Mouse (Mus musculus): ENCODE data around the gene Sp9. TPM values are rescaled to one million over a fixed set of nuclear protein-coding genes. Genes with fewer than 3 reads are reported as not detected.
A peak's percentile ranks its signal among the peaks of the same experiment; 100 is the strongest.

Sp9 gene
- polyA plus RNA-seq, 1 experiment from 2014 or later = 1.6 TPM

DNA sequence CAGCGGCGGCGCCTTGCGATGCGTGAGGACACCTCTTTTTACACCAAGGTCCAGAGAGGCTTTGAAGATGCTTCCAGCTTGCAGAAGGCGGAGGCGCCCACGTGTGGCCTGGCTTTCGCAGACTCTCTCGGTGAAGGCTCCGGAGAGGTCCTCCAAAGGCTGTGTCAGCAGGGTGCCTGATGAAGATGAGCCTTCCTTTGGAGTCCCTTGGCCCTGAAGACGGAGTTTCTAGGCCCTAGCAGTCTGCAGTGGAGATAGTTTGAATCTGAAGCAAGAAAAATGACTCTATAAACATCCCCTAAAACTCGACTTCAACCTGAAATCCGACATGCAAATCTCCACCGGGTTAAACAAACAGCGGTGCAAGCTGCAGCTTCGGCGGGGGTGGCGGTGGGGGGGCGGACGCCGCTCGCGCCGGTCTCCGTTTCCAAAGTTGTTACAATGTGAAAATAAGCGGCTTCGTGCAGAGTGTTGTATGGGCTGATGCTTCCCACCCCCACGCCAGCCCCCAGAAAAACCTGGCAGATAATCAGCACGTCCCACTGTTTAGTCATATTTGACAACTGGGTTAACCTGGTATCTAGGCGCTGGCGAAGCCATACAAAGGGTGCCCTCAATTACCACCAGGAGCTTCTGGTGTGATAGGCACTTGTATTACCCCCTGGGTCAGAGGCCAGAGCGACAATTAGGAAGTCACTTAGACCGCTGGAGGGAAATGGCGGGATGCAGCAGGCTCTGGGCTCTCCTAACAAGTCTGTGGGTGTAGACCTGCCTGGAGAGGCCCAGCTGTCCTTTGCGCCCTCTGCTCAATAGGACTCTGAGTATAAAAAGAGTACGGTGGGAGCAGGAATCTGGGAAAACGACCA is 899 bp upstream of the Sp9 start:
- DNase-seq (ENCODE audit: low spot score) = peak; percentile 38
- no peaks in the 10 kb centered on the region for H3K9me3 ChIP-seq (replicated peaks; ENCODE audit: control insufficient read depth, low read length)
- no peak for ATAC-seq (replicated peaks; ENCODE audit: insufficient number of reproducible peaks, low FRiP score, low TSS enrichment, low read depth)
- no peak overlapping the region for H3K27ac ChIP-seq (replicated peaks; ENCODE audit: low read depth, low read length)
- 0 out of 2 replicates have a peak overlapping the region, but pooled peaks have one; percentile 17 for H3K4me3 ChIP-seq (ENCODE audit: low read depth, low read length)
- H3K4me2 ChIP-seq (ENCODE audit: low read depth, low read length) = peak overlapping the region; percentile 4
- under 1% methylated on average over 38 of the region's 38 CpGs for WGBS
- no peak overlapping the region for H3K9ac ChIP-seq (replicated peaks; ENCODE audit: low read length)
- peaks cover 62% of the 10 kb centered on the region for H3K27me3 ChIP-seq (ENCODE audit: control insufficient read depth, insufficient read depth, low read length)
- no peaks in the 10 kb centered on the region for H3K36me3 ChIP-seq (replicated peaks; ENCODE audit: control insufficient read depth, insufficient read depth, low read depth, low read length)
- H3K4me1 ChIP-seq (ENCODE audit: control insufficient read depth, insufficient read depth, low read length) = peaks cover 8% of the 10 kb centered on the region; the same call in 1 of the 2 replicates

DNA sequence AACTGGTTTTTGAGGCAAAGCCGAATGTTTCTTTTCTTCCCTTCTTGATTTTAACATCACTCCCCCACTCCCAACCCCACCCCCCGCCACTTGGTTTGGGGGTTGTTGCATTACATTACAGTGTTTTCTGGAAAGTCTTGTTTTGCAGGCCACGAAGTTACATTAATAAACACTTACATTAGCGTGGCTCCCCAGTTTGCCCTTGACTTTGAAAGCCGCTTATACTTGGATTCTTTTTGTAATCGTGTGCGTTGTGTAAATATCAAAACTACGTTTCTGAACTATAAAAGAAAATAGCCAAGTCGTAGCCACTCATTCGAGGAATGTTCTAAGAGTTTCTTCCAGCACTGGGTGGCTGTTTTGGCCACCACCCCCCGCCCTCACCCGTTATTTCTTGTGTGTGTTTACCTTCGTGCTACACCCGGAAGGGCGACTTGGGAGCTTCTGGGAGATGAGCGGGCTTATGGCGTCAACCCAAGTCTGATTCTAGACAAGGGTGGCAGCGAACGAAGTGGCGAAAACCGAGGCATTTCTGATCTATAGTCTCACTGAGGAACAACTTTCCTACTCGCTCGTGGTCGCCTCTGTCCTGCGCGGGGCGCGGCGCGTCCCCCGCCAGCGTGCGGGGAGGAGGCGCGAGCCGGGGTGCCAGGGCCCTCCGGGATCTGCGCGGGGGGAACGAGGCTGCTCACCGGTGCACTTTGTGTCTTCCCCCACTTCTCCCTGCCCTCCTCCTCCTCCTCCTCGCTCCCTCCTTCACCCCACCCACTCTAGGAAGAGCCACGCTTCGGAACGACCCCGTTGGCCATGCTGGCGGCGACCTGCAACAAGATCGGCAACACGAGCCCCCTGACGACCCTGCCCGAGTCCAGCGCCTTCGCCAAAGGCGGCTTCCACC is 875 bp downstream of the Sp9 start:
- Histone ChIP-seq H3K4me3 (ENCODE audit: low read depth, low read length) (peak overlapping the region; percentile 34), H3K9me3 (replicated peaks; ENCODE audit: control insufficient read depth, low read length) (no peaks in the 10 kb centered on the region), H3K4me1 (ENCODE audit: control insufficient read depth, insufficient read depth, low read length) (peaks cover 9% of the 10 kb centered on the region), H3K4me2 (ENCODE audit: low read depth, low read length) (peak overlapping the region; percentile 67), H3K27me3 (ENCODE audit: control insufficient read depth, insufficient read depth, low read length) (peaks cover 59% of the 10 kb centered on the region), H3K9ac (replicated peaks; ENCODE audit: low read length) (peak overlapping the region; percentile 41; the same call in 1 of the 2 replicates), H3K36me3 (replicated peaks; ENCODE audit: control insufficient read depth, insufficient read depth, low read depth, low read length) (no peaks in the 10 kb centered on the region), H3K27ac (replicated peaks; ENCODE audit: low read depth, low read length) (no peak overlapping the region)
- WGBS = under 1% methylated on average over 55 of the region's 55 CpGs
- peak; percentile 44 for DNase-seq (ENCODE audit: low spot score)
- no peak for ATAC-seq (replicated peaks; ENCODE audit: insufficient number of reproducible peaks, low FRiP score, low TSS enrichment, low read depth)

DNA sequence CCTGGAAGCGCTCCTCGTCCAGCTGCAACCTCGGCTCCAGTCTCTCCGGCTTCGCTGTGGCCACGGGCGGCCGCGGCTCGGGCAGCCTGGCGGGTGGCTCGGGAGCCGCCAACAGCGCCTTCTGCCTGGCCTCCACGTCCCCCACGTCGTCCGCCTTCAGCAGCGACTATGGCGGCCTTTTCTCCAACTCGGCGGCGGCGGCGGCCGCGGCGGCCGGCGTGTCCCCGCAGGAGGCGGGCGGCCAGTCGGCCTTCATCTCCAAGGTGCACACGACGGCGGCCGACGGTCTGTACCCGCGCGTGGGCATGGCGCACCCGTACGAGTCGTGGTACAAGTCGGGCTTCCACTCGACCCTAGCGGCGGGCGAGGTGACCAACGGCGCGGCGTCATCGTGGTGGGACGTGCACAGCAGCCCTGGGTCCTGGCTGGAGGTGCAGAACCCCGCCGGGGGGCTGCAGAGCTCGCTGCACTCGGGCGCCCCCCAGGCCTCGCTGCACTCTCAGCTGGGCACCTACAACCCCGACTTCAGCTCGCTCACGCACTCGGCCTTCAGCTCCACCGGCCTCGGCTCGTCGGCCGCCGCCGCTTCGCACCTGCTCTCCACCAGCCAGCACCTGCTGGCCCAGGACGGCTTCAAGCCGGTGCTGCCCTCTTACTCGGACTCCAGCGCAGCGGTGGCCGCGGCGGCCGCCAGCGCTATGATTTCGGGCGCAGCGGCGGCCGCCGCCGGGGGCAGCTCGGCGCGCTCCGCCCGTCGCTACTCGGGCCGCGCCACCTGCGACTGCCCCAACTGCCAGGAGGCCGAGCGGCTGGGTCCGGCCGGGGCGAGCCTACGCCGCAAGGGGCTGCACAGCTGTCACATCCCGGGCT is 1.8 kb downstream of the Sp9 start:
- Histone ChIP-seq H3K4me1 (ENCODE audit: control insufficient read depth, insufficient read depth, low read length) (peaks cover 9% of the 10 kb centered on the region), H3K36me3 (replicated peaks; ENCODE audit: control insufficient read depth, insufficient read depth, low read depth, low read length) (no peaks in the 10 kb centered on the region), H3K27ac (replicated peaks; ENCODE audit: low read depth, low read length) (no peak overlapping the region; the same call in 1 of the 2 replicates), H3K4me3 (ENCODE audit: low read depth, low read length) (peak overlapping the region; percentile 34), H3K4me2 (ENCODE audit: low read depth, low read length) (peak overlapping the region; percentile 67), H3K27me3 (ENCODE audit: control insufficient read depth, insufficient read depth, low read length) (peaks cover 58% of the 10 kb centered on the region), H3K9me3 (replicated peaks; ENCODE audit: control insufficient read depth, low read length) (no peaks in the 10 kb centered on the region), H3K9ac (replicated peaks; ENCODE audit: low read length) (peak overlapping the region; percentile 41)
- ATAC-seq (replicated peaks; ENCODE audit: insufficient number of reproducible peaks, low FRiP score, low TSS enrichment, low read depth) = peak; percentile 27; the same call in 1 of the 2 replicates
- DNase-seq (ENCODE audit: low spot score) = peak; percentile 34
- under 1% methylated on average over 110 of the region's 110 CpGs for WGBS

DNA sequence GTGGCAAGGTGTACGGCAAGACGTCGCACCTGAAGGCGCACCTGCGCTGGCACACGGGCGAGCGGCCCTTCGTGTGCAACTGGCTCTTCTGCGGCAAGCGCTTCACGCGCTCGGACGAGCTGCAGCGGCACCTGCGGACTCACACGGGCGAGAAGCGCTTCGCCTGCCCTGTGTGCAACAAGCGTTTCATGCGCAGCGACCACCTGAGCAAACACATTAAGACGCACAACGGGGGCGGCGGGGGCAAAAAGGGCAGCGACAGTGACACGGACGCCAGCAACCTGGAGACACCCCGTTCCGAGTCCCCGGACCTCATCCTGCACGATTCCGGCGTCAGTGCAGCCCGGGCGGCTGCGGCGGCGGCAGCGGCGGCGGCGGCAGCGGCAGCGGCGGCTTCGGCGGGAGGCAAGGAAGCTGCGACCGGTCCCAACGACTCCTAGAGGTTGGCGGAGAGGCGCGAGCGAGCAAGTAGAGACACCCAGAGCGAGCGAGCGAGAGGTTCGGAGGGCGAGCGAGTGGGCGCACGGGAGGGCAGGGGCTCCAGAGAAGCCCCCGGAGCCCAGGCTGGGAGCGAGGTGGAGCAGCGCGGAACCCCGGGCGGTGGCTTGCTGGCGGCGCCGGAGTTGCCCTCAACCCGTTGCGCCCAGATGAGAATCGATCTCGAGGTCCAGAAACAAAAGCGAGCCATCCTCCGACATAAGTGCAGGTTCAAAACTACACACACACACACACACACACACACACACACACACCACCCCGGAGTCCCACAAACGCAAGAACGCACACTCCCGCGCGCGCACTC is 2.6 kb downstream of the Sp9 start:
- H3K4me1 ChIP-seq (ENCODE audit: control insufficient read depth, insufficient read depth, low read length) = peaks cover 9% of the 10 kb centered on the region
- peaks cover 64% of the 10 kb centered on the region for H3K27me3 ChIP-seq (ENCODE audit: control insufficient read depth, insufficient read depth, low read length)
- no peaks in the 10 kb centered on the region for H3K36me3 ChIP-seq (replicated peaks; ENCODE audit: control insufficient read depth, insufficient read depth, low read depth, low read length)
- WGBS = 0% methylated on average over 88 of the region's 88 CpGs
- DNase-seq (ENCODE audit: low spot score) (peak; percentile 54), ATAC-seq (replicated peaks; ENCODE audit: insufficient number of reproducible peaks, low FRiP score, low TSS enrichment, low read depth) (no peak)
- no peaks in the 10 kb centered on the region for H3K9me3 ChIP-seq (replicated peaks; ENCODE audit: control insufficient read depth, low read length)
- peak overlapping the region; percentile 34 for H3K4me3 ChIP-seq (ENCODE audit: low read depth, low read length)
- peak overlapping the region; percentile 41 for H3K9ac ChIP-seq (replicated peaks; ENCODE audit: low read length)
- peak overlapping the region; percentile 4; the same call in 1 of the 2 replicates for H3K27ac ChIP-seq (replicated peaks; ENCODE audit: low read depth, low read length)
- peak overlapping the region; percentile 67 for H3K4me2 ChIP-seq (ENCODE audit: low read depth, low read length)

DNA sequence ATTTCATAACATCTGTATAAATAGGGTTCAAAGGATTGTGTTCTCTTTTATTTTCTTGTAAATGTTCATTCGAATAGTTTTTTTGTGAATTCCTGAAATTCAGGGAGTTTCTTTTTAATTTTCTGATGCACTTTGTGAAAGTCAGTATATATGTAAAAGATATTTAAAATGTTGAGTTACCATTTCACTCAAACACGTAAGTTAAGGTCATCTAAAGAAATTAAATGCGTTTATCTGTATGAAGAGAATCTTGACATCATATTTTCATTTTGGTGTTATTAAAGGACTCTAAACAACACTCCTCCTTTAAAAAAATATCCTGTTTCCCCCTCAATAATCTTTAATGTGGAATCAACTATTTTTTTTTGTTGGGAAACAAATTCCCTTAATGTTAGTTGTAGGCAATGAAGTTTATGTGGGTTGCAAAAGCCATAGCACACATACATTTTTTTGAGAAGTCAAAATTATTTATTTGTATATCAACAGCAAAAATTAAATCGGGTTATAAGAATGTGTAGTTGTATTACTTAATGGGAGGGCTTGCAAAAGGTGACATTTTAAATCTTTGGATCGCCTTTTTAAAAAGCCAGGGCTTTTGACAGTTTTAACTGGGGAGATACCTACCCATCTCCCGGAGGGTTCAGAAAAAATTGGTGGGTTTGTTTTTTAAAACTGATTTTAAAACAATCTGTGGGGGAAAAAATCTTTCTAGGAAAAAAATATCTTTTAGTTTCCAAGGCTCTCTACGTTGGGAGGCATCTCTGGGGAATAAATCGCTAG is 3.7 kb downstream of the Sp9 start:
- Histone ChIP-seq H3K4me1 (ENCODE audit: control insufficient read depth, insufficient read depth, low read length) (peaks cover 10% of the 10 kb centered on the region), H3K27me3 (ENCODE audit: control insufficient read depth, insufficient read depth, low read length) (peaks cover 65% of the 10 kb centered on the region), H3K9ac (replicated peaks; ENCODE audit: low read length) (no peak overlapping the region), H3K27ac (replicated peaks; ENCODE audit: low read depth, low read length) (no peak overlapping the region), H3K9me3 (replicated peaks; ENCODE audit: control insufficient read depth, low read length) (no peaks in the 10 kb centered on the region), H3K4me2 (ENCODE audit: low read depth, low read length) (no peak overlapping the region), H3K4me3 (ENCODE audit: low read depth, low read length) (no peak overlapping the region), H3K36me3 (replicated peaks; ENCODE audit: control insufficient read depth, insufficient read depth, low read depth, low read length) (no peaks in the 10 kb centered on the region)
- peak; percentile 26 for DNase-seq (ENCODE audit: low spot score)
- WGBS = 11% methylated on average over 8 of the region's 8 CpGs
- ATAC-seq (replicated peaks; ENCODE audit: insufficient number of reproducible peaks, low FRiP score, low TSS enrichment, low read depth) = no peak

DNA sequence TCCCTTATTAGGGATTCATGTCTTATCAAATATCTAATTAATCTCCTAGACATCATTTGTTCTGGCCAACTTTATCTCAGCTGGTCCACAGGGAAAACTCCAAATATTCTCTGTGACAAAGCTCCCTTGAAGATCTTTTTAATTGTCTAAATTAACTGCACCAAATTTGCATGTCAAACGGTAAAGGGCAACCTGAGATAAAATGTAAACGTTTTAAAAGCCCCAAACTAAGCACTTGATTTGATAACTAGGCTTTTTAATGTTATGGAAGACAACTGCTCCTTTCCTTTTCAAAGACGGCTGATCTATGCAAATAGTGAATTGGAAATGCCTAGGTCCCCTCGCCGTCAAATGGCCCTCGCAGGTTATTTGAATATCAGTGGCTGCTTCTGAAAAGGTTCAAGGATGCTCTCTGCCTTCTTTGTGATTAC is 4.4 kb downstream of the Sp9 start:
- ATAC-seq (replicated peaks; ENCODE audit: insufficient number of reproducible peaks, low FRiP score, low TSS enrichment, low read depth) (no peak), DNase-seq (ENCODE audit: low spot score) (peak; percentile 45)
- WGBS = under 1% methylated on average over 6 of the region's 6 CpGs
- peaks cover 15% of the 10 kb centered on the region for H3K4me1 ChIP-seq (ENCODE audit: control insufficient read depth, insufficient read depth, low read length)
- no peak overlapping the region for H3K4me2 ChIP-seq (ENCODE audit: low read depth, low read length)
- H3K9ac ChIP-seq (replicated peaks; ENCODE audit: low read length) = no peak overlapping the region
- H3K9me3 ChIP-seq (replicated peaks; ENCODE audit: control insufficient read depth, low read length) = no peaks in the 10 kb centered on the region
- peaks cover 65% of the 10 kb centered on the region for H3K27me3 ChIP-seq (ENCODE audit: control insufficient read depth, insufficient read depth, low read length)
- H3K27ac ChIP-seq (replicated peaks; ENCODE audit: low read depth, low read length) = no peak overlapping the region
- H3K4me3 ChIP-seq (ENCODE audit: low read depth, low read length) = no peak overlapping the region
- no peaks in the 10 kb centered on the region for H3K36me3 ChIP-seq (replicated peaks; ENCODE audit: control insufficient read depth, insufficient read depth, low read depth, low read length)

Measured in embryonic facial prominence, embryonic 11.5 days (tissue).